Mouse (Mus musculus) kidney, embryonic 14.5 days (tissue): Measurements from ENCODE around the gene Ghr. TPM values are rescaled to one million over a fixed set of nuclear protein-coding genes. Genes with fewer than 3 reads are reported as not detected.

Experiments used
- ATAC-seq: fragments of 200-750 bp; cut with Nextera tagmentation; 2 replicates; pipeline ENCODE4 v1.8.0; 2017; ENCODE audit warnings: moderate number of reproducible peaks, mild to moderate bottlenecking, moderate TSS enrichment, moderate library complexity; ENCODE audit not compliant: low FRiP score, low TSS enrichment
- H3K27ac ChIP-seq: fragments of 300-500 bp; sonication (generic); 2 replicates; pipeline ENCODE4 v1.5.1; 2014; ENCODE audit warnings: low read depth, mild to moderate bottlenecking, low read length, moderate library complexity, mixed read lengths
- H3K27me3 ChIP-seq: fragments of 300-500 bp; sonication (generic); 2 replicates; pipeline ENCODE4 v1.6.1; 2014; ENCODE audit warnings: mild to moderate bottlenecking, low read length; ENCODE audit not compliant: control insufficient read depth, insufficient read depth
- H3K36me3 ChIP-seq: fragments of 300-500 bp; sonication (generic); 2 replicates; pipeline ENCODE4 v1.6.1; 2014; ENCODE audit warnings: low read length, mixed read lengths; ENCODE audit not compliant: control insufficient read depth, insufficient read depth
- H3K4me1 ChIP-seq: fragments of 300-500 bp; sonication (generic); 2 replicates; pipeline ENCODE4 v1.6.1; 2014; ENCODE audit warnings: low read length, mixed read lengths; ENCODE audit not compliant: control insufficient read depth, insufficient read depth
- H3K4me2 ChIP-seq: fragments of 300-500 bp; sonication (generic); replicated peaks from 2 replicates; pipeline ENCODE4 v1.6.1; 2014; ENCODE audit warnings: low read depth, mild to moderate bottlenecking, low read length
- H3K4me3 ChIP-seq: fragments of 300-500 bp; sonication (generic); 2 replicates; pipeline ENCODE4 v1.5.1; 2014; ENCODE audit warnings: mild to moderate bottlenecking, low read length
- H3K9ac ChIP-seq: fragments of 300-500 bp; sonication (generic); 2 replicates; pipeline ENCODE4 v1.6.1; 2014; ENCODE audit warnings: low read depth, mild to moderate bottlenecking, low read length, moderate library complexity
- H3K9me3 ChIP-seq: fragments of 300-500 bp; sonication (generic); 2 replicates; pipeline ENCODE4 v1.6.1; 2016; ENCODE audit warnings: low read length; ENCODE audit not compliant: control insufficient read depth
- WGBS: fragments of 180-500 bp; shearing (Covaris S2); extraction: QIAGEN DNeasy Blood & Tissue Kit; methylation state at CpG from one replicate; pipeline ENCODE4 v1.1.7; 2014; 5-methylcytosine and 5-hydroxymethylcytosine counted together
- polyA plus RNA-seq: library from polyadenylated mRNA; unstranded; fragments of >200 nt; fragmentation: Nextera tagmentation; extraction: Ambion mirVana; gene quantifications from 2 replicates; pipeline ENCODE4 v1.2.1, GENCODE M21; 2014

Gene Ghr
- polyA plus RNA-seq, 1 experiment from 2014 or later = 81.9 TPM

- no peaks in the 10 kb centered on the region for H3K9me3 ChIP-seq
- H3K9ac ChIP-seq = no peak overlapping the region
- no peaks in the 10 kb centered on the region for H3K27me3 ChIP-seq
- peak overlapping the region; percentile 37; the same call in 1 of the 2 replicates for H3K27ac ChIP-seq
- H3K4me1 ChIP-seq = 0 out of 2 replicates have a peak, but pooled peaks cover 6% of the 10 kb centered on the region
- no peak overlapping the region for H3K4me3 ChIP-seq
- H3K36me3 ChIP-seq = no peaks in the 10 kb centered on the region
- H3K4me2 ChIP-seq = no peak overlapping the region
- ATAC-seq = peak; percentile 79
- 29% methylated on average over 1 of the region's 1 CpGs for WGBS
Observed at GRCm38 (mm10) chr15:3563473-3563872, 19.8 kb downstream of the Ghr start.

- ATAC-seq = no peak
- 88% methylated on average over 3 of the region's 3 CpGs for WGBS
- H3K4me1 ChIP-seq = 0 out of 2 replicates have a peak, but pooled peaks cover 1% of the 10 kb centered on the region
Observed at GRCm38 (mm10) chr15:3558524-3558923, 24.8 kb downstream of the Ghr start.

GRCm38 (mm10) chr15:3544289-3544688, 39.0 kb downstream of the Ghr start:
- Histone ChIP-seq H3K9me3 (no peaks in the 10 kb centered on the region), H3K9ac (no peak overlapping the region), H3K4me2 (no peak overlapping the region), H3K4me3 (no peak overlapping the region), H3K27ac (no peak overlapping the region), H3K36me3 (peaks cover 6% of the 10 kb centered on the region; the same call in 1 of the 2 replicates), H3K27me3 (no peaks in the 10 kb centered on the region), H3K4me1 (no peaks in the 10 kb centered on the region)
- no peak for ATAC-seq
- 84% methylated on average over 2 of the region's 2 CpGs for WGBS

More at GRCm38 (mm10) chr15:3558524-3558923, 24.8 kb downstream of the Ghr start:
- H3K36me3 ChIP-seq = no peaks in the 10 kb centered on the region
- no peaks in the 10 kb centered on the region for H3K9me3 ChIP-seq
- H3K9ac ChIP-seq = no peak overlapping the region
- H3K4me2 ChIP-seq = no peak overlapping the region
- H3K27ac ChIP-seq = no peak overlapping the region
- no peaks in the 10 kb centered on the region for H3K27me3 ChIP-seq
- no peak overlapping the region for H3K4me3 ChIP-seq

GRCm38 (mm10) chr15:3536309-3536900, 46.9 kb downstream of the Ghr start:
- Histone ChIP-seq H3K4me1 (no peaks in the 10 kb centered on the region), H3K4me2 (no peak overlapping the region), H3K4me3 (no peak overlapping the region), H3K36me3 (no peaks in the 10 kb centered on the region), H3K9ac (no peak overlapping the region), H3K27ac (no peak overlapping the region), H3K27me3 (no peaks in the 10 kb centered on the region), H3K9me3 (no peaks in the 10 kb centered on the region)
- ATAC-seq = no peak
- WGBS = 66% methylated on average over 3 of the region's 3 CpGs

DNA sequence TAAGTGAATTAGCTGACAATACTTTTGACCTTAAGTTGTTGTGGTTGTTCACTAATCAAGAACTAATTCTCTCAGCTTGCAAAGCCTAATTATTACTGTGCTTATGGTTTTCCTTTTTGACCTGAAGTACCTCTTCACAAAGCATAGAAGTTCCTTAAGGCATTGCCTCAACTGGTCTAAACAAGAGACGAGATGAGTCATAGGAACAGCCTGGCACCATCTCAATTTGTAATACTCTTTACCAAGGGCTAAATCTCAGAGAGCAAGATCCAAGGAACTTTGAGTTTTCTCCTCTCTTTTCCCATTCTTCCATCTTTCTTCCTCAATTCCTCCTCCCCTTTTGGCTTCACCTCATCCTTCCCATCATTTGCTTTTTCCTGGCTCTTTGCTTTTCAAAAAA, 69.3 kb downstream of the Ghr start:
- Histone ChIP-seq H3K4me1 (0 out of 2 replicates have a peak, but pooled peaks cover 3% of the 10 kb centered on the region), H3K9ac (no peak overlapping the region), H3K27ac (no peak overlapping the region), H3K36me3 (no peaks in the 10 kb centered on the region; the same call in 1 of the 2 replicates), H3K9me3 (no peaks in the 10 kb centered on the region), H3K4me2 (no peak overlapping the region), H3K4me3 (no peak overlapping the region), H3K27me3 (no peaks in the 10 kb centered on the region)
- no peak for ATAC-seq
- 92% methylated on average over 1 of the region's 1 CpGs for WGBS

DNA sequence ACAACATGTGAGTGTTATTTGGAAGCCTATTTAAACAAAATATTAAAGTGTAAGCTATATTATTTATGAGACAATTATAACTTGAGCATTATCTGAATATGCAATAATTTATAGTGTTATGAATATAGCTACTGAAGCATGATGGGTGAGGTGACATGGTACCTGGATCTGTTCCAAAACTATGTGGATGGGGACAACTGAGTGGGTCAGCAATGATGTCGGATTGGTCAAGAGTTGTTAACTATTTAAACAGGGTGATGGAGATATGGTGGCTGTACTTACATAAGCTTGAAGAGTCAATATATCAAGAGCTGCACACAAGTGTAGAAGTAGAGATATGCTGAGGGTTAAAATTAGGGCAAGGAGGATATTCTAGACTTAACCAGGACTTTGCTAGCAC, 70.9 kb downstream of the Ghr start:
- ATAC-seq = no peak
- H3K4me3 ChIP-seq = no peak overlapping the region
- no peaks in the 10 kb centered on the region; the same call in 1 of the 2 replicates for H3K36me3 ChIP-seq
- 0 out of 2 replicates have a peak, but pooled peaks cover 3% of the 10 kb centered on the region for H3K4me1 ChIP-seq
- H3K9ac ChIP-seq = no peak overlapping the region
- H3K4me2 ChIP-seq = no peak overlapping the region
- no peaks in the 10 kb centered on the region for H3K9me3 ChIP-seq
- WGBS = 68% methylated on average over 1 of the region's 1 CpGs
- H3K27me3 ChIP-seq = no peaks in the 10 kb centered on the region
- no peak overlapping the region for H3K27ac ChIP-seq

- H3K4me1 ChIP-seq = 0 out of 2 replicates have a peak, but pooled peaks cover 3% of the 10 kb centered on the region
- no peaks in the 10 kb centered on the region; the same call in 1 of the 2 replicates for H3K36me3 ChIP-seq
- H3K27me3 ChIP-seq = no peaks in the 10 kb centered on the region
- H3K9ac ChIP-seq = no peak overlapping the region
- H3K4me3 ChIP-seq = no peak overlapping the region
- H3K27ac ChIP-seq = no peak overlapping the region
- 88% methylated on average over 2 of the region's 2 CpGs for WGBS
- ATAC-seq = no peak
- H3K9me3 ChIP-seq = no peaks in the 10 kb centered on the region
- no peak overlapping the region for H3K4me2 ChIP-seq
Observed at GRCm38 (mm10) chr15:3511639-3512171, 71.6 kb downstream of the Ghr start.

- WGBS = 63% methylated on average over 3 of the region's 3 CpGs
- no peaks in the 10 kb centered on the region for H3K9me3 ChIP-seq
- ATAC-seq = no peak
- no peak overlapping the region for H3K27ac ChIP-seq
- H3K4me3 ChIP-seq = no peak overlapping the region
- H3K36me3 ChIP-seq = no peaks in the 10 kb centered on the region; the same call in 1 of the 2 replicates
- no peaks in the 10 kb centered on the region for H3K27me3 ChIP-seq
- H3K4me1 ChIP-seq = 0 out of 2 replicates have a peak, but pooled peaks cover 3% of the 10 kb centered on the region
- H3K4me2 ChIP-seq = no peak overlapping the region
- no peak overlapping the region for H3K9ac ChIP-seq
Observed at GRCm38 (mm10) chr15:3509089-3509488, 74.2 kb downstream of the Ghr start.

- 0 out of 2 replicates have a peak, but pooled peaks cover 3% of the 10 kb centered on the region for H3K4me1 ChIP-seq
- H3K27me3 ChIP-seq = no peaks in the 10 kb centered on the region
- ATAC-seq = 0 out of 2 replicates have a peak, but pooled peaks have one; percentile 32
- no peaks in the 10 kb centered on the region for H3K36me3 ChIP-seq
- H3K9me3 ChIP-seq = no peaks in the 10 kb centered on the region
- H3K4me3 ChIP-seq = no peak overlapping the region
- 94% methylated on average over 2 of the region's 2 CpGs for WGBS
- H3K27ac ChIP-seq = no peak overlapping the region
- no peak overlapping the region for H3K4me2 ChIP-seq
- no peak overlapping the region for H3K9ac ChIP-seq
Observed at GRCm38 (mm10) chr15:3507329-3507728, 76.0 kb downstream of the Ghr start.
